Mouse (Mus musculus) cerebellum, postnatal 10 days (tissue): Measurements from ENCODE around the gene Foxn3.

Experiments
- DNase-seq, 2 experiments: peaks; one replicate each; pipeline ENCODE4 v3.0.0; 2021; ENCODE audit warnings: mixed read lengths in 2 of 2

The Foxn3 gene

DNA sequence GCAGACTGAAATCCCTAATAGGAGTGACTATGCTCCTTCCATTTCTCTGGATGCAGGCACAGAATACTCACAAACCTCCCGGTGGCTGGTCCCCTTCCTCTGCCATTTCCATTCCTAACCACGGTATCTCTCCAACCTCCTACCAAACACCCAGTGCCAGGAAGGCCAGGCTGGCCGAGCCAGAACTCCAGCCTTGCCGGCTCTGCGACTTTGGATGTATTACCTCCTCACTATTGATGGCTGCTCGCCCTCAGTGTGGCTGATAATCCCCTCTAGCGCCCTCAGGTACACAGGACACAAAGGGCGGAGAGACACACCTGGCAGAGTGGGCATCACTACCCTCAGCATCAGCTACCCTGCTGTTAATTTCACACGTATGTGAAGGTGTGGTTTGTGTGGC lies 318.7 kb downstream of the Foxn3 start:
- DNase-seq, result peak; percentile 48 to 49

- DNase-seq, result no peak
These were observed 319.1 kb downstream of the Foxn3 start for GRCm38 (mm10) chr12:99244264-99244663.

DNA sequence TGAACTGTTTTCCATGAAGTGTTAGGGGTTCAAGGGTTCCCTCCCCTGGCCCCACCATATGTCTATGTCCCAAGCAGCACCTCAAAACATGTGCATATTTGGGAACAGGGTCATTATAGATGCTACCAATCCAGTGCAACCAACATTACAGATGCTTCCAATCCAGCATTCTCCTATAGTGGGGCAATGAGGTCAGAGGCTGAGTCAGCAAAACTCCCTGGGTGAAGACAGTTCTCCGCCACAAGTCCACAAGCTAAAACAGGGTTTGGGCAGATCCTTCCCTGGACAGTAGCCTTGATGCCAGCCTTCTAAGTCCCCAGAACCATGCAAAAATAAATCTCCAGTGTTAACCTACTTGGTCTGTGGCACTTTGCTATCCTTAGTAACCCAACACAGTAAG lies 320.1 kb downstream of the Foxn3 start:
- DNase-seq, result no peak

GRCm38 (mm10) chr12:99240185-99240726 lies 323.1 kb downstream of the Foxn3 start:
- peak in 1 of 2 experiments; percentile 41 for DNase-seq

- DNase-seq, result no peak
These were observed 323.6 kb downstream of the Foxn3 start for GRCm38 (mm10) chr12:99239735-99240134.

DNA sequence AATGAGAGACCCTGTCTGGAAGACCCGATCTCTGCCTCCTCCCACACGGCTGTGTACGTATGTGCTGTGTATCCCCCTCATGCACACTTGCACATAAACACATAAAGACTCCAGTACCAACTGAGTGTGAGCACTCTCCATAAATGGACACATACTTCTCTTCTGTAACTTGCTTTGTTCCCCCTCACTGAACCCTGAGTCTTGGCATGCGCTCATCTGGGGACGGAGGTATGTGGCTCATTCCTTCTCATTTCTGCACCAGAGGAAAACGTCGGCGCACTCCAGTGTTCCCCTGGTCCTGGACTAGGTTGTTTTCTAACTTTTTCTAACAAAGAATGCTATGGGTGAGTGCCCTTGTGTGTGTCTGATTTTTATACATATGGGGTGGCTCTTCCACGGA lies 325.9 kb downstream of the Foxn3 start:
- DNase-seq, result no peak

- no peak for DNase-seq
These were observed 329.0 kb downstream of the Foxn3 start for GRCm38 (mm10) chr12:99234346-99234745.

- DNase-seq, result peak; percentile 70 to 71
These were observed 330.0 kb downstream of the Foxn3 start for GRCm38 (mm10) chr12:99233386-99233785.

GRCm38 (mm10) chr12:99232478-99232877 lies 330.9 kb downstream of the Foxn3 start:
- no peak for DNase-seq

- no peak for DNase-seq
These were observed 332.1 kb downstream of the Foxn3 start for GRCm38 (mm10) chr12:99231321-99231720.

GRCm38 (mm10) chr12:99230783-99231048 lies 332.7 kb downstream of the Foxn3 start:
- DNase-seq, result no peak

GRCm38 (mm10) chr12:99229973-99230782 lies 333.2 kb downstream of the Foxn3 start:
- no peak for DNase-seq

- peak; percentile 55 to 60 for DNase-seq
These were observed 335.9 kb downstream of the Foxn3 start for GRCm38 (mm10) chr12:99227313-99227952.

DNA sequence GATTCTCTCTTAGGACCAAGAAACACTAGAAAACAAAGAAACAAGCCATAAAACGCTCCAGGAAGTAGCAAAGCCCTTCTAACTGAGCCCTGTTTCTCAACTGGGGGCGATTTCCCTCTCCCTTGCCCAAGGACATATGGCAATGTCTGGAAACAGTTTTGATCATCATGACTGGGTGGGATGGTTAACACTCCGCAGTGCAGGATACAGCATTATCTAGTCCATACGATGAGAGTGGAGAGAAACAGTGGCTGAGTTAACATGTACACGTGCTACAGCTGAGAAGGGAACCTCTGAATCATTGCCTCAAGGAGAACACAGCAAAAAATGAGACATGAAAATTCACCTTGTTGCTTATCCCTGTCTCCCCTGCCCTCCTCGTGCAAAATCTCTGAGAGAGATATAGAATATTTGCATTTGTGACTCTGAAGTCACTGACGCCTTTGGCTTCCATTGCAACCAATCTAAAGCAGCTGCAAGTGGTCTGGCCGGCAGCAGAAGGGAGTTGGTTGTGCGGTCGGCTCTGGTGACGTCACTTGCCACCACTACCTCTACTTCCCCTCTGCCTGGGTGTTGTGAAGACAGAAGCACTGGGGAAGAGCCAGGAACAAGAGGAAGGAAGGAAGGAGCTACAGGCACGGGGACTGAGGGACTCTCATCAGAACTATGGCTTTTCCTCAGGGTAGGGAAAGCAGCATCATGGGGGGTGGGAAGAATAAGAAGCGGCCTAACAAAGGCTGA lies 338.3 kb downstream of the Foxn3 start:
- no peak for DNase-seq

DNA sequence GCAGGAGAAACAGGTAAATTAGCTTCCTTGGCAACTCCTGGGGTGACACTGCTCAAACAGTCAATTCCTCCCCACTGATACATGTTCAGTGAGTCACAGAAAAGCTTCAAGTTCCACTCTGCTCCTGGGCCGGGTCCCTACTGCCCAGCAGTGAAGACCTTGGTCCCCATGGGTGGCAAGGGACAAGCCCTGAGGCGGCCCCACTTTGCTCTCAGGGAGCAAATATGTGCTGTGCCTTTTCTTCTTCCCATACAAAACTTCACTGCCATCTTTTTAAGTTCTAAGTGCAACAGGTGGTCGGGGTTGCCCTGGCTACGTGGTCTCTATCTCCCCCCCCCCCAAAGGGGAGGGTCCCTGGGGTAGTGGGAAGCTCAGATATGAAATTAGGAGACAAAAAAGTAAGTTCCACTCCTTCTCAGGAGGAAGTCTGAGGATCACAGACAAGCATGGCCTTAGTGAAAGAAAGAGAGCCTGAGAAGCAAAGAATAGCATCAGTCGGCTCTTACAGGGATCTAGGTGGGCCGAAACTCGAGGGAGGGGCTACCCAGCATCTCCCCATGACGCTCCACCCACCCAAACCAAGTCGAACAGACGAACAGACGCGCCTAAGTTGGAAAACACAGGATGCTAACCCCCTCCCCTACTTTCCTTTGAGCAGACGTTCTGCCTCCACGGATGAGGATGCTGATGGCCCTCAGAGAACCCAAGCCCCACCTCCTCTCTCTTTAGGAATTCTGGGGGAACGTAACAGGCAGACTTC lies 342.1 kb downstream of the Foxn3 start:
- DNase-seq, result no peak

- DNase-seq, result peak; percentile 84 to 86
These were observed 343.0 kb downstream of the Foxn3 start for GRCm38 (mm10) chr12:99220333-99220732.

DNA sequence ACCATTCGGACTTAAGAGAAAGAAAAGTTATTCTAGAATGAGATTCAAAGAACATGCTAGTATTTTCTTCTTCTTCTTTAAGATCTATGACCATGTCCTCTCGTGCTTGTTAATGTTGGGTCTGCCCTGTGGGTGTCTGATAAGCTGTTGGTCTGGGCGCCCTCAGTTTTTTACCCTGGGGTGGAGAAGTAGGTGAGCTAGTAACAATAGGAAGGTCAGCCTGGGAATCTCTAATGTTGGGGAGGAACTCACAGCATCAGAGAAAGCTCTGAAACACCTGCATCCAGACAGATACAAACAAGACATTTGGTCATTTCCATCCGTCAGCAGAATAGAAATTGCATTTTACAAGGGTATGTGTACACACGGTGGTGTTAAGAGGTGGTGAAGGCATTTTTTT lies 343.6 kb downstream of the Foxn3 start:
- no peak for DNase-seq

DNA sequence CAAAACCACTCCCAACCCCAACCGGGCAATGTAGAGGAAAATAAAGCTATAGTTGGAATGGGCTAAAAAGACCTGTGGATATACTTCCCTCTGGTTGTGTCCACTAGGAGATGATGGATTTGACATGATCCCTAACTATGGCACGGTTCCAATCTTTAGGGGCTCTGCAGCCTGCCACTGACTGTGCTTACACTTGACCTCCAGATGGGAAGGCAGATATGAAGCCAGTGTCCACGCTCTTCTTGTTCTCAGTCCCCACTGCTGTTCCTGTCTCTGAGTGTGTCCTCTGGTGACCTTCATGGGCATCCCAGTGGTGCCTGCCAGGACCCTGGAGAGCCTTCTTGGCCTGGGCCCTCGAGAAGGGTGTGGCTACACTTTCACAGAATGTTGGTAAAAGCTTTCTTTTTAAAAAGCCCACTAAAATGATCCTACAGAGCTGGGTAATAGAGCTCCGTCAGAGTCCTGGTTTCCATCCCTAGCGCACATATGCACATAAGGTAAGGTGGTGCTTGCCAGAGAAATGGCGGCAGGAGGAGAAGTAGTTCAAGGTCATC lies 346.2 kb downstream of the Foxn3 start:
- peak in 1 of 2 experiments; percentile 48 for DNase-seq

DNA sequence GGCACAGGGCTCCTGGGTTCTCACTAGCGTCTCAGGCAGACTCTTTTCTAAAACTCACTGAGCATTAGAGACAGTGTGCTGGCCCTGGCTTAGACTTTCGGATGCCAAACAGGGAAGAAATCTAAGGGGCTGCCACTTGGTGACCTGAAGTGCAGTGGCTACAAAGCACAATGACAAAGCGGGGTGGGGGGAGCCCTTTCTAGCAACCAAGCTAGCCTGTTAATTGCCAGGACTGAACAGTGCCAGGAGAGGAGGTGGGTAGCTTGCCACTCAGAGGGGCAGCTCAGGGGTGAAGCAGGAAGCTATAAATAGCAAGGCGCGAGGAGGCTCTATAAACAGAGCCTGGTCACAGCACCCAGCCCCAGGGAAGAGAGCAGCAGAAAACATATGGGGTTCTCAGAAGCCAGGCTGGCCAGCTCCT lies 347.0 kb downstream of the Foxn3 start:
- DNase-seq, result peak; percentile 72 to 76

- peak; percentile 73 to 82 for DNase-seq
These were observed 347.7 kb downstream of the Foxn3 start for GRCm38 (mm10) chr12:99215521-99216255.

GRCm38 (mm10) chr12:99214098-99214497 lies 349.3 kb downstream of the Foxn3 start:
- peak; percentile 50 to 53 for DNase-seq

DNA sequence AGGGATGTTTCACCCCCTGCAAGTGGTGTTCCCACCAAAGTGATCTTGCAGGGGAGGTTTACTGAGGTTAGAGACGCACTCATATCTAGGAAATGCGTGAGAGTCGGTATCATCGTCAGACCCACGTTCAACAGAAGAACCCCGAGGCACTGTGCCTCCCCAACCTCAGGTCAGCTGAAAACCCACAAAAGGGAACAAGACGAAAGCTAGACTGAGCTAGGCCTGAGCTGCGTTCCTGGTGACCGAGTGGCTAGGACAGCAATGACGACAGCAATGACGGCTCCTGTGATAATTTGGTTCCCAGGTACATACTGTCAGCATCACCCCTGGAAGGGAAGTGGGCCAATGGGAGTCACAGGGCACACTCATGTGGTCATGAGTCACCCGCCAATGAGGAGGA lies 350.2 kb downstream of the Foxn3 start:
- no peak for DNase-seq
